Mouse (Mus musculus) ES-E14 (cell line): ENCODE data around the gene 1700025G04Rik.

Experiments used
- CHD2 ChIP-seq: IDR thresholded peaks from 2 replicates; pipeline ENCODE4 v1.6.1; 2014; ENCODE audit warnings: mild to moderate bottlenecking, low read depth, low read length, inconsistent platforms
- HCFC1 ChIP-seq: IDR thresholded peaks from 2 replicates; pipeline ENCODE4 v1.6.1; 2012; ENCODE audit warnings: low read length, inconsistent platforms, borderline replicate concordance; ENCODE audit not compliant: insufficient read depth
- ZC3H11A ChIP-seq: IDR thresholded peaks from 2 replicates; pipeline ENCODE4 v1.6.1; 2012; ENCODE audit warnings: low read depth, mild to moderate bottlenecking, inconsistent platforms, low read length, borderline replicate concordance
- ZNF384 ChIP-seq: IDR thresholded peaks from 2 replicates; pipeline ENCODE4 v1.6.1; 2012; ENCODE audit warnings: low read depth, low read length, inconsistent platforms

- TF ChIP-seq CHD2 (no peak), ZC3H11A (no peak), ZNF384 (no peak), HCFC1 (no peak)
These were observed 278.5 kb downstream of the 1700025G04Rik start for GRCm38 (mm10) chr1:151811456-151811855.
